Mouse (Mus musculus) spleen, adult 12 weeks (tissue): ENCODE data around the gene Olfr561.

ENCODE experiments used
- DNase-seq: peaks from one replicate; pipeline ENCODE4 v3.0.0; 2022; ENCODE audit warnings: low spot score

Olfr561 gene

GRCm38 (mm10) chr7:102770921-102771320 is at the start of gene Olfr561:
Gene Olfr561, plus strand, starts transcription at chr7:102771221.
- DNase-seq = no peak

GRCm38 (mm10) chr7:102727391-102727790 is 43.6 kb upstream of the Olfr561 start, which contains the start of gene Olfr559:
Gene Olfr559, minus strand, starts transcription at chr7:102727491.
- DNase-seq = no peak

- no peak for DNase-seq
Measured at GRCm38 (mm10) chr7:102733793-102734192, 37.2 kb upstream of the Olfr561 start.

GRCm38 (mm10) chr7:102737705-102738104 is 33.3 kb upstream of the Olfr561 start:
- no peak for DNase-seq

GRCm38 (mm10) chr7:102752086-102752485 is 18.9 kb upstream of the Olfr561 start:
- no peak for DNase-seq

GRCm38 (mm10) chr7:102759266-102759665 is 11.8 kb upstream of the Olfr561 start, which contains the start of the genes Olfr560 and Olfr78:
Gene Olfr560, minus strand, starts transcription at chr7:102759366.
Gene Olfr78, minus strand, starts transcription at chr7:102759471.
- DNase-seq = no peak

GRCm38 (mm10) chr7:102803180-102803579 is 32.2 kb downstream of the Olfr561 start, which contains the start of gene Olfr564:
Gene Olfr564, plus strand, starts transcription at chr7:102803480.
- DNase-seq = no peak
